ENCODE assay signal across 19 mouse cellular contexts in genomic region chr1:43558329-43558728, GRCm38 (mm10).
DNase-seq lines count a peak whose midpoint lies in the region; ATAC-seq and TF ChIP-seq lines count a peak whose summit lies in the region.
"Had no signal": no experiment of that assay in that cellular context is flagged by ENCODE, and none has a peak within 500 bp of the region (broad histone marks: within the 10 kb centered on the region; RNA-seq: fewer than 3 reads in every experiment).

No protein-coding gene starts in this region.

- no peaks in the 10 kb centered on the region for H3K27me3 ChIP-seq in stomach, embryonic 15.5 days (replicated peaks)
- H3K27me3 ChIP-seq in stomach, postnatal 0 days (ENCODE audit: control insufficient read depth, insufficient read depth, low read length) = no peaks in the 10 kb centered on the region
- H3K27me3 ChIP-seq in liver, embryonic 12.5 days (replicated peaks) = no peaks in the 10 kb centered on the region
- no peaks in the 10 kb centered on the region for H3K27me3 ChIP-seq in liver, embryonic 16.5 days (ENCODE audit: control insufficient read depth, insufficient read depth, low read depth, low read length)
- H3K27me3 ChIP-seq in forebrain, embryonic 11.5 days (ENCODE audit: control insufficient read depth, insufficient read depth, low read length) = no peaks in the 10 kb centered on the region
- H3K27me3 ChIP-seq: forebrain, embryonic 12.5 days; heart, embryonic 12.5 days; hindbrain, embryonic 15.5 days had no signal

- no peaks in the 10 kb centered on the region for H3K9me3 ChIP-seq in stomach, embryonic 15.5 days
- no peaks in the 10 kb centered on the region for H3K9me3 ChIP-seq in stomach, postnatal 0 days (ENCODE audit: control insufficient read depth, low read length)
- H3K9me3 ChIP-seq in liver, embryonic 12.5 days (replicated peaks) = no peaks in the 10 kb centered on the region
- no peaks in the 10 kb centered on the region for H3K9me3 ChIP-seq in liver, embryonic 16.5 days (replicated peaks; ENCODE audit: control insufficient read depth, low read length)
- no peaks in the 10 kb centered on the region for H3K9me3 ChIP-seq in forebrain, embryonic 11.5 days (ENCODE audit: control insufficient read depth, low read length)
- H3K9me3 ChIP-seq: embryonic facial prominence, embryonic 10.5 days; forebrain, embryonic 12.5 days; heart, embryonic 12.5 days; hindbrain, embryonic 15.5 days had no signal

- no peak overlapping the region for H3K27ac ChIP-seq in stomach, embryonic 15.5 days
- H3K27ac ChIP-seq in stomach, postnatal 0 days (replicated peaks) = no peak overlapping the region
- peak overlapping the region; percentile 87 for H3K27ac ChIP-seq in liver, embryonic 12.5 days
- peak overlapping the region; percentile 72 for H3K27ac ChIP-seq in liver, embryonic 16.5 days (ENCODE audit: low read length)
- no peak overlapping the region for H3K27ac ChIP-seq in forebrain, embryonic 11.5 days (ENCODE audit: low read depth, low read length)
- H3K27ac ChIP-seq: embryonic facial prominence, embryonic 10.5 days; forebrain, embryonic 12.5 days; heart, adult 2 months; hindbrain, embryonic 15.5 days had no signal

- H3K9ac ChIP-seq in stomach, embryonic 15.5 days = no peak overlapping the region
- no peak overlapping the region for H3K9ac ChIP-seq in stomach, postnatal 0 days (ENCODE audit: low read length)
- H3K9ac ChIP-seq in liver, embryonic 12.5 days = peak overlapping the region; percentile 44
- H3K9ac ChIP-seq in liver, embryonic 16.5 days (ENCODE audit: low read depth, low read length) = no peak overlapping the region
- no peak overlapping the region for H3K9ac ChIP-seq in forebrain, embryonic 11.5 days (ENCODE audit: low read length)
- H3K9ac ChIP-seq: forebrain, embryonic 12.5 days; heart, embryonic 12.5 days; hindbrain, embryonic 15.5 days had no signal

- H3K4me2 ChIP-seq in stomach, embryonic 15.5 days = no peak overlapping the region
- no peak overlapping the region for H3K4me2 ChIP-seq in stomach, postnatal 0 days (replicated peaks; ENCODE audit: low read depth)
- H3K4me2 ChIP-seq in liver, embryonic 12.5 days = peak overlapping the region; percentile 52
- H3K4me2 ChIP-seq in liver, embryonic 16.5 days (ENCODE audit: low read depth, low read length) = 0 out of 2 replicates have a peak overlapping the region, but pooled peaks have one; percentile 39
- H3K4me2 ChIP-seq in forebrain, embryonic 11.5 days (ENCODE audit: low read depth, low read length, severe bottlenecking) = no peak overlapping the region
- H3K4me2 ChIP-seq: forebrain, embryonic 12.5 days; heart, embryonic 12.5 days; hindbrain, embryonic 15.5 days had no signal

- H3K4me3 ChIP-seq in stomach, embryonic 15.5 days (replicated peaks) = no peak overlapping the region
- no peak overlapping the region for H3K4me3 ChIP-seq in stomach, postnatal 0 days (ENCODE audit: low read depth, low read length)
- no peak overlapping the region for H3K4me3 ChIP-seq in liver, embryonic 12.5 days
- H3K4me3 ChIP-seq in liver, embryonic 16.5 days (ENCODE audit: low read depth, low read length) = no peak overlapping the region
- no peak overlapping the region for H3K4me3 ChIP-seq in forebrain, embryonic 11.5 days (ENCODE audit: low read depth, low read length)
- H3K4me3 ChIP-seq: embryonic facial prominence, embryonic 10.5 days; forebrain, embryonic 12.5 days; heart, adult 2 months; heart, embryonic 12.5 days; hindbrain, embryonic 15.5 days had no signal

- H3K4me1 ChIP-seq in stomach, embryonic 15.5 days = no peaks in the 10 kb centered on the region
- no peaks in the 10 kb centered on the region for H3K4me1 ChIP-seq in stomach, postnatal 0 days (replicated peaks; ENCODE audit: control insufficient read depth, insufficient read depth)
- peaks cover 92% of the 10 kb centered on the region for H3K4me1 ChIP-seq in liver, embryonic 12.5 days
- peaks cover 57% of the 10 kb centered on the region for H3K4me1 ChIP-seq in liver, embryonic 16.5 days (ENCODE audit: control insufficient read depth, low read depth, low read length)
- H3K4me1 ChIP-seq in forebrain, embryonic 11.5 days (replicated peaks; ENCODE audit: control insufficient read depth, insufficient read depth, low read length) = no peaks in the 10 kb centered on the region

- no peak for DNase-seq in stomach, postnatal 0 days (ENCODE audit: low spot score)
- DNase-seq in layer of hippocampus, postnatal 36 days = no peak
- DNase-seq in forebrain, embryonic 11.5 days (ENCODE audit: low spot score) = no peak
- DNase-seq in urinary bladder, postnatal 25 days (ENCODE audit: low spot score) = no peak
- DNase-seq: adrenal gland, postnatal 14 days; cerebellum, adult 18-20 months; cerebellum, adult 9-11 months; cerebellum, postnatal 36 days; gastrocnemius, postnatal 10 days; heart, adult 2 months had no signal

- no peak for TF ChIP-seq EP300 in stomach, postnatal 0 days (optimal IDR thresholded peaks at IDR 0.05)

- peak; percentile 51; the same call in 1 of the 2 replicates for ATAC-seq in stomach, embryonic 15.5 days (ENCODE audit: insufficient read depth, low FRiP score, low read depth)
- ATAC-seq in stomach, postnatal 0 days (ENCODE audit: low FRiP score, low TSS enrichment) = no peak
- ATAC-seq in erythroblast, adult 5-6 weeks (replicated peaks; ENCODE audit: low FRiP score, poor library complexity, severe bottlenecking) = peak; percentile 52
- ATAC-seq in liver, embryonic 12.5 days = peak; percentile 64
- peak; percentile 57 for ATAC-seq in liver, embryonic 16.5 days (ENCODE audit: low read depth)
- ATAC-seq in forebrain, embryonic 11.5 days (replicated peaks; ENCODE audit: low FRiP score) = no peak
- ATAC-seq: forebrain, embryonic 16.5 days had no signal

- TF ChIP-seq CTCF in stomach, postnatal 0 days (IDR thresholded peaks at IDR 0.05; ENCODE audit: low read depth) = no peak

- WGBS in stomach, embryonic 15.5 days = 77% methylated on average over 3 of the region's 3 CpGs
- 79% methylated on average over 3 of the region's 3 CpGs for WGBS in stomach, postnatal 0 days
- 12% methylated on average over 3 of the region's 3 CpGs for WGBS in liver, embryonic 12.5 days (ENCODE audit: insufficient replicate concordance)
- 21% methylated on average over 3 of the region's 3 CpGs for WGBS in liver, embryonic 16.5 days (ENCODE audit: insufficient replicate concordance)
- 91% methylated on average over 3 of the region's 3 CpGs for WGBS in forebrain, embryonic 11.5 days

- H3K36me3 ChIP-seq in stomach, embryonic 15.5 days = peaks cover 9% of the 10 kb centered on the region; the same call in 1 of the 2 replicates
- H3K36me3 ChIP-seq in stomach, postnatal 0 days (ENCODE audit: control insufficient read depth, insufficient read depth, low read length) = 0 out of 2 replicates have a peak, but pooled peaks cover 3% of the 10 kb centered on the region
- H3K36me3 ChIP-seq in liver, embryonic 12.5 days = peaks cover 32% of the 10 kb centered on the region
- H3K36me3 ChIP-seq in liver, embryonic 16.5 days (ENCODE audit: control insufficient read depth, insufficient read depth) = peaks cover 4% of the 10 kb centered on the region; the same call in 1 of the 2 replicates
- no peaks in the 10 kb centered on the region for H3K36me3 ChIP-seq in forebrain, embryonic 11.5 days (ENCODE audit: control insufficient read depth, insufficient read depth, low read length)
- H3K36me3 ChIP-seq: hindbrain, embryonic 15.5 days had no signal

Comparison
In these comparisons a context has a peak if more than half of its experiments do, and no peak if none do; other contexts are left out.
1. ATAC-seq: peak in stomach, embryonic 15.5 days (single experiment), erythroblast, adult 5-6 weeks (single experiment), liver, embryonic 12.5 days (single experiment) and liver, embryonic 16.5 days (single experiment); none in stomach, postnatal 0 days (single experiment) and forebrain, embryonic 11.5 days (single experiment).
2. H3K27ac ChIP-seq: peak in liver, embryonic 12.5 days (single experiment) and liver, embryonic 16.5 days (single experiment); none in stomach, embryonic 15.5 days (single experiment), stomach, postnatal 0 days (single experiment) and forebrain, embryonic 11.5 days (single experiment).
3. H3K4me2 ChIP-seq: peak in liver, embryonic 12.5 days (single experiment) and liver, embryonic 16.5 days (single experiment); none in stomach, embryonic 15.5 days (single experiment), stomach, postnatal 0 days (single experiment) and forebrain, embryonic 11.5 days (single experiment).